Mouse (Mus musculus) urinary bladder, adult 18-20 months (tissue): Measurements from ENCODE around the gene Col4a3bp.
A peak's percentile ranks its signal among the peaks of the same experiment; 100 is the strongest.
"Not testable (repeated sequence)": the region's sequence is repeated elsewhere in the genome, so short reads cannot be mapped to it uniquely, and the experiment has no call there.

Source experiments
- DNase-seq, 2 experiments: peaks; one replicate each; pipeline ENCODE4 v3.0.0; 2022; ENCODE audit warnings: low spot score in 2 of 2, mixed read lengths in 2 of 2

The Col4a3bp gene

GRCm38 (mm10) chr13:96645822-96646221, 103.4 kb downstream of the Col4a3bp start:
- no peak for DNase-seq

- DNase-seq, result no peak
Observed at GRCm38 (mm10) chr13:96653041-96653440, 110.6 kb downstream of the Col4a3bp start.

- no peak for DNase-seq
Observed at GRCm38 (mm10) chr13:96656673-96657072, 114.3 kb downstream of the Col4a3bp start.

- no peak for DNase-seq
Observed at GRCm38 (mm10) chr13:96658936-96659335, 116.5 kb downstream of the Col4a3bp start.

GRCm38 (mm10) chr13:96660095-96660860, 117.9 kb downstream of the Col4a3bp start:
- DNase-seq, result no peak

- not testable (repeated sequence) for DNase-seq
Observed at GRCm38 (mm10) chr13:96663120-96663519, 120.7 kb downstream of the Col4a3bp start.

- DNase-seq, result no peak
Observed at GRCm38 (mm10) chr13:96664419-96664974, 122.1 kb downstream of the Col4a3bp start.

- DNase-seq, result no peak
Observed at GRCm38 (mm10) chr13:96670019-96670405, 127.6 kb downstream of the Col4a3bp start.

GRCm38 (mm10) chr13:96670406-96671077, 128.1 kb downstream of the Col4a3bp start, which contains the start of gene Hmgcr:
TSS of gene Hmgcr (minus strand) at chr13:96670936.
- DNase-seq, result peak; percentile 91 to 96

- DNase-seq, result no peak
Observed at GRCm38 (mm10) chr13:96671078-96671905, 128.9 kb downstream of the Col4a3bp start.

GRCm38 (mm10) chr13:96671906-96672234, 129.5 kb downstream of the Col4a3bp start:
- DNase-seq, result no peak

GRCm38 (mm10) chr13:96672276-96672675, 129.9 kb downstream of the Col4a3bp start:
- DNase-seq, result no peak

- no peak for DNase-seq
Observed at GRCm38 (mm10) chr13:96673817-96674216, 131.4 kb downstream of the Col4a3bp start.

GRCm38 (mm10) chr13:96675756-96676155, 133.3 kb downstream of the Col4a3bp start:
- no peak for DNase-seq

GRCm38 (mm10) chr13:96677071-96677470, 134.7 kb downstream of the Col4a3bp start:
- DNase-seq, result no peak

GRCm38 (mm10) chr13:96678616-96679015, 136.2 kb downstream of the Col4a3bp start:
- DNase-seq, result no peak

- DNase-seq, result no peak
Observed at GRCm38 (mm10) chr13:96680163-96681087, 138.0 kb downstream of the Col4a3bp start.

- DNase-seq, result peak in 1 of 2 experiments; percentile 21
Observed at GRCm38 (mm10) chr13:96681088-96681620, 138.7 kb downstream of the Col4a3bp start.

GRCm38 (mm10) chr13:96684779-96685178, 142.4 kb downstream of the Col4a3bp start:
- no peak for DNase-seq

- no peak for DNase-seq
Observed at GRCm38 (mm10) chr13:96687261-96687660, 144.8 kb downstream of the Col4a3bp start.
